Mouse (Mus musculus) neutrophil, adult 59 days (primary cell): ENCODE measurements around the gene Htr1b. TPM values are rescaled to one million over a fixed set of nuclear protein-coding genes. Genes with fewer than 3 reads are reported as not detected.

Source experiments
- total RNA-seq, 2 experiments: library from RNA; stranded (reverse); gene quantifications; 1 replicate in 1 of 2; 2 replicates in 1 of 2; pipeline ENCODE4 v1.2.4; 2023

Htr1b gene
- total RNA-seq: under 1 TPM; 0.15 to 0.53 TPM

DNA sequence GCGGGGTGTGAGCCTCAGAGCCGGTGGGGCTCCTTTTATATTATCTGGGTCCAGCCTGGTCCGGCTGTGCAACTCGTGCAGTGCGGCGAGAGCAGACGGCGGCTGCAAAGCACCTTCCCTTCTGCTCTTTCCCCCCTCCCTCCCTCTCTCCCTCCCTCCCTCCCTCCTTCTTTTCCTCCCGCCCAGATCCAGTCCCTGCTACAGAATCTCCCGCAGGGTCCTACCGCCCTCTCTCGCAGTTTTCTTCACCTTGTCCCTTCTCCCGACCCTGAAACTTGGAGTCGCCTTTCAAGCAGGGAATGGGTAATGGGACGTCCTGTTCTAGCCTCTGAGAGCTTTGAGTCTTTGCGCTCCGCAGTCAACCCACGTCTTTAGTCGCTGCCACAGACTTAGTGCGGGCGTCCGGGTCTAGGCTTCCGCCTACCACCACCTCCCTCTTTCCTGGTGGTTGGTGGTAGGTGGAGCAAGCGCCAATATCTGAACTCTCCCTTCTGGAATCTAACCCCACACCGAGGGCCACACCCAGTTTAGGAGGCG is at the start of gene Htr1b:
Gene Htr1b, minus strand, starts transcription at position 392 of the 537 bp plus-strand sequence.

Other genes starting within 250 kb of the Htr1b start
- gene Mei4, start 229.8 kb upstream of the Htr1b start, total RNA-seq: under 1 TPM in 1 of 2 experiments, not detected in 1; 0.13 TPM